Mouse (Mus musculus) embryo, embryonic 10 days (tissue): ENCODE data around the gene Muc13.
A peak's percentile ranks its signal among the peaks of the same experiment; 100 is the strongest.

Source experiments
- DNase-seq: peaks from one replicate; pipeline ENCODE4 v3.0.0-alpha.2; 2015; ENCODE audit warnings: low spot score

Muc13 gene

DNA sequence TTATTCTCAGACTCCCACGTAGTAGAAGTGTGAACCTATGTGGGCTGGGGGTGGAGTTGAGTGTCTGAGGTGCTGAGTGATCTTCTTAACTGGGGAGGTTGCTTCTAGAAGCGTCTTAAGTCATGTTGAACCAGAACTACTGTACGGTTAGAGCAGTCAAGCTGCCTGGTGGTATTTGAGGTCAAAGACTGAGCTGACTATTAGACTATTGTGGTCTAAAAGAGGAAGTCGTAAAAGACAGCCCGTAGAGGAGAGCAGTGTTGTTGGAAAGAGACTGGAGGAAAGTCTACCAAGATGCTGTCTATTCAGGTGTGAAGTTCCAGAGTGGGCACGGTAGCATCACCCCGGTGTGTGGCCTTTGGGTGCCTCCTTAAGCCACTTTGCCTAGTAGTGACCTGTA is 24.0 kb upstream of the Muc13 start:
- DNase-seq: no peak

- DNase-seq: no peak
Measured at GRCm38 (mm10) chr16:33770778-33771454, 22.9 kb upstream of the Muc13 start.

GRCm38 (mm10) chr16:33772809-33773208 is 21.0 kb upstream of the Muc13 start:
- DNase-seq: no peak

- no peak for DNase-seq
Measured at GRCm38 (mm10) chr16:33774972-33775371, 18.9 kb upstream of the Muc13 start.

GRCm38 (mm10) chr16:33775733-33776335 is 18.0 kb upstream of the Muc13 start:
- DNase-seq: no peak

GRCm38 (mm10) chr16:33776766-33777529 is 16.9 kb upstream of the Muc13 start:
- no peak for DNase-seq

DNA sequence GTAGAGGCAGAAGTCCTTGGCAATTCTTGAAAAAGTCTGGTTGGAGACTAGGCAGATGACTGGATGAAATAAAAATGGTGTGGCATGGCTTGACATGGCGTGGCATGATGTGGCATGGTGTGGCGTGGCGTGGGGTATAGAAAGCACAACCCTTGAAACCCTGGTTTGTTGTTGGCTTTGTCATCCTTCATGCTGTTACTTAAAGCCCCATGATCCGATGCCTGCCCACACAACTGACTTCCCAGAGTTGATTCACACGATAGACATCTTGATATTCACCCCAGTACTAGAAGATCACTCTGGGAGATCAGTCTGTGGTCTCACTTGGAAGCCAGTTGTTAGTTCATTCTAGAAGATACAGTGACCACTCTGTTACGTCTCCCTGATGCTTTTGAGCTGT is 16.2 kb upstream of the Muc13 start:
- no peak for DNase-seq

GRCm38 (mm10) chr16:33781789-33782728 is 11.8 kb upstream of the Muc13 start:
- DNase-seq: no peak

DNA sequence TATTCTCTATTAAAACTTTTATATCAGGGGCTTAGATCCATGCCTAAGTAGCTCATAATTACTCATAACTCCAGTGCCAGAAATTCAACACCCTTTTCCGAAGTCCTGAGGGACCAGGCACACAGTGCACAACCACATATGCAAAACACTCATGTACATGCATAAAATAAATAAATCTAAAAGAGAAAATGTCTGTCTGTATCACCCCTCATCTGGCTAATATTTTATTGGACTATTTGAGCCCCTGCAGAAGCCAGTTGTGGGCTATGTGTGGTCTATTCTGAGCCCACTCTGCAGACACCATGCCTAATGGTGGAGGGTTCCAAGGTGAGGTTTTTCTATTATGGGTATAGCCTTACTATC is 11.1 kb upstream of the Muc13 start:
- no peak for DNase-seq

- no peak for DNase-seq
Measured at GRCm38 (mm10) chr16:33784547-33784946, 9.3 kb upstream of the Muc13 start.

DNA sequence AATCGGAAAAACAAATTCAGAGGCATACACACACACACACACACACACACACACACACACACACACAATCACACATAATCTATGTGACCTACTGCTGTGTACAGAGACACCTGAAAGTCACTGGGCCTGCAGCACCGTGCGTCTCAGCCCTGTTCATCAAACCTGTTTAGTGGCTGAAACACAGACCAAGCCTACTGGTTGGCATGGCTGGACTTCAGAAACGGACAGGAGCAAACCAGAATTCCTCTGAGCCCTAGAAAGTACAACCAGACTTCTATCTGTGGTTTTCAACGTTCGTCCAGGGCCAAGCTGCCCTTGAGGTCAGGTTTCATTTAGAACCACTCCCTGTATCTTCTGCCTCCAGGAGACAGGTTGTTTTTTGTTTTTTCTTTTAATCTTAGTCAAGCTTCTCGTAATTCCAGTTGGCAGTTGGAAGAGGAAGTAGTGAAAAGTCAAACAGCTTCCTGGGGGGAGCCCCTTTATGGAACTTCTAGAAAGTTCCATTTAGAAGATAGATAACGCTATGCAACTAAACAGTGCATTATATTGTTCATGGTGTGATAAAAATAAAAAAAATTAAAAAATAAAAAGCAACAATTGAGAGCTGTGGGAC is 8.6 kb upstream of the Muc13 start:
- no peak for DNase-seq

DNA sequence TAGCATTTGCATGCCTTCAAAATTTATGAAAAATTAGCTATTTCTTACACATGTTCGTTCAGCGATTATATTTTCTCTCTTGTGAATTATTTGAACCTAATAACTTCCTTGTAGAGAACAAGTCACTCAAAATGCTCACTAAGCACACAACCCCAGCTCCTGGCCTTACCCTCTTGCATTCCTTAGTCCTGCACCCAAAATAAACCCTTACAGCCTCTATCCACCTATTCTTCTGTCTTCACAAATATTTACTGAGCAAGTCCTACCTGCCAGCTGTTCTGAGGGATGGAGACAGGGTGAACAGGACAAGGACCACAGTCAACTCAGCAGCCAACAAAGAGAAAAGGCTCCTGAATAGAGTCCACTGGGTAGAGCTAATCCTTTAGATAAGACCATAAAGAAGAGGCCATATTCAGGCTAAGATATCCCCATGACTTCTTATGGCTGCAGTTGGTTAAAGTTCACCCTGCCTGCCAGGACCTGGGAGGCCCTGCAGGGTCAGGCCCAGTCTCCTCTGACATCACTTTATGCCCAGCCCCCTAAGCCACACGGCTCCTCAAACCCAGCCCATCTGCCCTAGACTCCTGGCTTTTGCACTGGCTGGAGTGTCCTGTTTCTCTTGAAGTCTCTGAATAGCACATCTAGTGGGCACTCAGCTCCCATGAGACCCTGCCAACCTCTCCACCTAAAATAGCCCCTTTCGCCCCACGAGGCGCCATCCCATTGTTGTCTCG is 7.0 kb upstream of the Muc13 start:
- DNase-seq: no peak

DNA sequence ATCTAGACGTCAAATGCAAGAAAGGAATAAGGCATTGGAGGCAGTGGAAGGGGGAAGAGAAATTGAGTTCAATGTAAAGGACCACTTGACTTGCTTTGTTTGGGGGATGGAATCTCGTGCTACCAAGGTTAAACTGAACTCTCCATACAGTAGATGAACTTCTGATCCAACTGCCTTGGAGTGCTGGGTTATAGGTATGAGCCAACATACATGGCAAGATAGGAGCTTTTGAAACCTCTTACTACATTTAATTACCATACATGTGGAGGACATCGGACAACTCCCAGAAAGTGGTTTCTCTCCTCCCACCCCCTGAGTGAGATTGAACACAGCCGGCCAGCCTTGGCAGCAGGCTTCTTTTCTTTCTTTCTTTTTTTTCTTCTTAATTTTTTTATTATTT is 1.3 kb downstream of the Muc13 start:
- DNase-seq: no peak

DNA sequence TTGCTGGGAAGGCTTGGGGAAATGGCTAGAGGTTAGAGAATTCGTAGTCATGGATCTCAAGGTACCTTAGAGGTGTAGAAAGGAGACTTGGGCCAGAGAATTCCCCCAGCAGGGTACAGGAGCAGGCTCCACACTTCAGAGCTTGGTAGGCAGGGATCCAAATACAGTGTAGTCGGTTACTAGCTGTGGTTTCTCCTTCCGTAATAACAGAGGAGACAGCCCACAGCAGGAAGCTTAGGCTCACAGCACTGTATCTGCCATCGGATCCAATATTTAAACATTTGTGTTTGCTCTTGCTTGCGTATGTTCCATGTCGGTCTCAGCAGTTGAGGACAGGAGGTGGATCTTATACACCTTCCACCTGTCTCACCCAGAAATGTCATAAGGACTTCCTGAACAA is 2.0 kb downstream of the Muc13 start:
- DNase-seq: no peak

- no peak for DNase-seq
Measured at GRCm38 (mm10) chr16:33796756-33797155, 2.9 kb downstream of the Muc13 start.

DNA sequence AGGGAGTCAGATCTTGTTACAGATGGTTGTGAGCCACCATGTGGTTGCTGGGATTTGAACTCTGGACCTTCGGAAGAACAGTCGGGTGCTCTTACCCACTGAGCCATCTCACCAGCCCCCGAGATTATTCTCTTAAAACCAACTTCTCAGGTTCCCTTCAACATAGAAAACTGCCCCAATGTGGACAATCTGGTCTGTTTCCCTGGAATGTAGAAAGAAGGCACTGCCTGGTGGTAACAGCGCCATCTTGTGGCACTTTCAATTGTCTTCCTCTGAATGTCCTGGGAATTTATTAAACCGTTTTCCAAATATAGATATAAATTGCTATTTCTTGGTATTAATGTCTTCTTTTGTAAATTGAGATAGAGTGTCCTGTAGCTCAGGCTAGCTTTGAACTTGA is 4.0 kb downstream of the Muc13 start:
- peak; percentile 80 for DNase-seq

DNA sequence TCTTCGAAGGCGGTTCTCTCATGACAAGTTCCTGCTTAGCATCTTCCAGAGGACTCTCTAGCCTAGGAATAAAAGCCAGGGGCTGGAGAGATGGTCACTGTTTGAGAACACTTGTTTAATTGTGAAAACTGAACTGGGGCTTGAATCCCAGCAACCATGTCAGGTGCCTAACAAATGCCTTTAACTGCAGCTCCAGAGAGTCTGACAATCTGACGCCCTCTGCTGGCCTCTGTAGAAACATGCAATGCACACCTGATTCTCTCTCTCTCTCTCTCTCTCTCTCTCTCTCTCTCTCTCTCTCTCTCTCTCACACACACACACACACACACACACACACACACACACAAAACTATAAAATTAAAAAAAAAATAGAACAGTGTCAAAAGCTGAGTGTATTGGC is 16.2 kb downstream of the Muc13 start:
- no peak for DNase-seq

DNA sequence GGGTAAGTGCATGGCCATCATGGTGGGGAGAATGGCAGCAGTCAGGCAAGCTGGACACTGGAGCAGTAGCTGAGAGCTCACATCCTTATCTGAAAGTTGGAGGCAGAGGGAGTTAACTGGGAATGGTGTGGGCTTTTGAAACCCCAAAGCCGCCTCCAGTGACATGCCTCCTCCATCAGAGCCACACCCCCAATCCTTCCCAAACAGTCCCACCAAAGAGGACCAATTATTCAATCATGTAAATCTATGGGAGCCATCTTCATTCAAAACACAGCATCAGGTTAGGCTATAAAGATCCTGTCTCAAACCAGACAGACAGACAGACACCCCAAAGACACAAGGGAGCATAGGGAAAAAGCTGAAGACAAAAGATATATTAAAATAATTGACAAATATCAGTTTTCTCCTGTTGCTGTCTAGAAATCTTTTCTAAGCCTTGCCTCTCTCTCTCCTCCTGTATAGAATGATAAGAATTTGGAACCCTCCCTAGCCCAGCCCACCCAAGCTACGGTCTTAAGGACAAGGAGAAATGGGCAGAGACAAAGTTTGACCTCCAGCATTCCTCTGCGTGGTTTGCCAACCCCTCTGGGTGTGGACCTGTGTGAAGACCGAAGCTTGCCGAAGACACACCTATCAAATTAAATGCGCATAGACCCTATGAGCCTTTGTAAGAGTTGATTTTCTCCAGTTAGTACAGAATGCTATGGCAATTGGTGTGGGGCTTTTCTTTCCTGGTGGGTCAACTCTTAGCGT is 24.8 kb downstream of the Muc13 start:
- no peak for DNase-seq

GRCm38 (mm10) chr16:33820269-33821178 is 26.7 kb downstream of the Muc13 start:
- peak; percentile 93 for DNase-seq
